32 mouse cellular contexts compared by ENCODE assay signal in the genomic region with DNA sequence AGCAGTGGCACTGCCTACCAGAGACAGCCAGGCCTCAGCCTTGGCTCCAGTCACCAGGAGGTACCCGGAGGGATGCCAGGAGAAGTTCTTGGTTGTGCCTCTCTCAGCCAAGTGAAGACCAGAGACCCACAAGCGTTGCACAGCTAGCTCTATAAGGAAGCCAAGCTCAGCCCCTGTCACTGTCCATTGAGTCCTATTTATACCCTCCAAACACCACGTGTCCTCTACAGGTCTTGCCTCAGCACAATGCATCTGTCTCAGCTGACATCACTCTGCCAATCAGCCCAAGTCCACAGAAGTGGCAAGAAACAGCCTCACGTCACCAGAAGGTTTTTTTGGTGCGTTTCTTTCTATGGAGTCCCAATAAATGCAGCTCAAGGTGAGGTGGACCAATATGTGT. TPM values are rescaled to one million over a fixed set of nuclear protein-coding genes. Genes with fewer than 3 reads are reported as not detected.
"Had no signal": no experiment of that assay in that cellular context is flagged by ENCODE, and none has a peak within 500 bp of the region (broad histone marks: within the 10 kb centered on the region; RNA-seq: fewer than 3 reads in every experiment).

No protein-coding gene starts in this region.

- H3K27me3 ChIP-seq: limb, embryonic 13.5 days; limb, embryonic 15.5 days; liver, embryonic 12.5 days; liver, embryonic 13.5 days; liver, embryonic 15.5 days; lung, embryonic 15.5 days; midbrain, embryonic 12.5 days; midbrain, embryonic 15.5 days had no signal

- H3K4me3 ChIP-seq: left cerebral cortex, adult 2 months; limb, embryonic 10.5 days; limb, embryonic 12.5 days; limb, embryonic 13.5 days; limb, embryonic 15.5 days; liver, embryonic 12.5 days; liver, embryonic 13.5 days; liver, embryonic 15.5 days; lung, embryonic 15.5 days; megakaryocyte, embryonic 14.5 days; midbrain, embryonic 10.5 days; midbrain, embryonic 12.5 days; midbrain, embryonic 13.5 days; midbrain, embryonic 15.5 days had no signal

- DNase-seq: left cerebral cortex, postnatal 4 days; liver; liver, embryonic 13.5 days; liver, postnatal 0 days; lung, adult 18-20 months; lung, adult 2 months; lung, postnatal 10 days; lung, postnatal 14 days; lung, postnatal 36 days; lung, postnatal 4 days had no signal

- H3K4me2 ChIP-seq: limb, embryonic 12.5 days; limb, embryonic 13.5 days; limb, embryonic 15.5 days; liver, embryonic 11.5 days; liver, embryonic 12.5 days; liver, embryonic 13.5 days; liver, embryonic 15.5 days; lung, embryonic 14.5 days; lung, embryonic 15.5 days; midbrain, embryonic 11.5 days; midbrain, embryonic 12.5 days; midbrain, embryonic 13.5 days; midbrain, embryonic 15.5 days had no signal

- H3K36me3 ChIP-seq: limb, embryonic 10.5 days; limb, embryonic 12.5 days; limb, embryonic 13.5 days; limb, embryonic 15.5 days; liver, embryonic 12.5 days; liver, embryonic 13.5 days; liver, embryonic 15.5 days; lung, embryonic 15.5 days; midbrain, embryonic 10.5 days; midbrain, embryonic 12.5 days; midbrain, embryonic 13.5 days; midbrain, embryonic 15.5 days had no signal

RNA-seq across cellular contexts. Expression of gene Tmem252, which starts 26.9 kb away (rescaled TPM):
- total RNA-seq: megakaryocyte progenitor cell, adult 5-6 weeks; megakaryocyte, adult 5-6 weeks; megakaryocyte-erythroid progenitor cell, adult 5-6 weeks; monocyte, adult 5-6 weeks had no signal
- polyA plus RNA-seq: liver, adult 2 months; macrophage had no signal
